Mouse (Mus musculus) liver, postnatal 0 days (tissue): ENCODE results near the gene Hsd11b1.

Source experiments
- CTCF ChIP-seq: sonication (generic); IDR thresholded peaks from 2 replicates; pipeline ENCODE4 v1.5.1; 2016; ENCODE audit warnings: antibody characterized with exemption, low read depth
- EP300 ChIP-seq: IDR thresholded peaks from 2 replicates; pipeline ENCODE4 v1.6.1; 2016; ENCODE audit warnings: antibody characterized with exemption, low read depth, mild to moderate bottlenecking

DNA sequence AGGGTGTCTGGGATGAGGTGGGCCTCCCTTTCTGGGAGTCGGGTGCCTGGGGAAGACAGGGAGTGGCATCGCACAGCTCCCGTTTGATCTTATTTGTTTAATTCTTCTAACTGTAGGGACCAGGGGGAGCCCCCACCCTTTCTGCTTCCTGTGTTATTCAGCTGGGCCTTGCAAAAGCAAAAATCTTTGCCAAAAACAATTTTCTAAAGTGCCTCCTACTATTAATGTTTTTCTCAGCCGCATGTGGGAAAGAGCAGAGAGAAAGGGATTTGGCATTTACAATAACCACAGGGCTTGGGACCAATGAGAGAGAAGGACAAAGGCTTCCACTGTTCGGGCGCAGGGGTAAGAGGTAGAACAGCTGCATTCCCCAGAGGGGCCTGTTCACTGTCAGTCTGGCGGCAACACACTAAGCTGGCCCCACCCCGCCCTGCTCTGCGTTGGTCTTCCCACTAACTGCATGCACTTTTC lies 74.7 kb downstream of the Hsd11b1 start:
- no peak for TF ChIP-seq CTCF
- TF ChIP-seq EP300: no peak
